Mouse (Mus musculus): ENCODE measurements around the gene Scaf4. TPM values are rescaled to one million over a fixed set of nuclear protein-coding genes. Genes with fewer than 3 reads are reported as not detected.

Gene Scaf4
- polyA plus RNA-seq, 1 experiment from 2014 or later: 17.5 TPM

- WGBS: 86% methylated on average over 6 of the region's 6 CpGs
- H3K4me3 ChIP-seq (ENCODE audit: control insufficient read depth in 1 of 2, insufficient read depth in 1 of 2, low read depth in 1 of 2, low read length in 2 of 2): no peak overlapping the region
- H3K36me3 ChIP-seq (ENCODE audit: control insufficient read depth, insufficient read depth, low read length): no peaks in the 10 kb centered on the region
- H3K27me3 ChIP-seq (ENCODE audit: control insufficient read depth, insufficient read depth, low read length): no peaks in the 10 kb centered on the region
- no peak for ATAC-seq (ENCODE audit: insufficient number of reproducible peaks, insufficient read depth, low FRiP score, low read depth)
- H3K4me1 ChIP-seq (ENCODE audit: control insufficient read depth in 2 of 2, insufficient read depth in 2 of 2, low read length in 2 of 2): 0 out of 4 replicates have a peak, but pooled peaks cover 0 to 2% of the 10 kb centered on the region in 2 experiments
- no peak overlapping the region for H3K4me2 ChIP-seq (ENCODE audit: low read length)
- no peak overlapping the region for H3K9ac ChIP-seq (ENCODE audit: low read length)
- no peak overlapping the region for H3K27ac ChIP-seq (replicated peaks in 1 of 2; ENCODE audit: control insufficient read depth in 1 of 2, insufficient read depth in 1 of 2, low read depth in 2 of 2, low read length in 2 of 2)
- no peaks in the 10 kb centered on the region for H3K9me3 ChIP-seq (ENCODE audit: control insufficient read depth, low read length)
Measured at GRCm38 (mm10) chr16:90184135-90184534, 100.2 kb downstream of the Scaf4 start.

- Histone ChIP-seq H3K4me1 (ENCODE audit: control insufficient read depth in 2 of 2, insufficient read depth in 2 of 2, low read length in 2 of 2) (peaks cover 0 to 5% of the 10 kb centered on the region in 2 experiments; a peak in 1 of 4 replicates), H3K9me3 (ENCODE audit: control insufficient read depth, low read length) (no peaks in the 10 kb centered on the region), H3K9ac (ENCODE audit: low read length) (no peak overlapping the region), H3K4me3 (ENCODE audit: control insufficient read depth in 1 of 2, insufficient read depth in 1 of 2, low read depth in 1 of 2, low read length in 2 of 2) (no peak overlapping the region), H3K27ac (replicated peaks in 1 of 2; ENCODE audit: control insufficient read depth in 1 of 2, insufficient read depth in 1 of 2, low read depth in 2 of 2, low read length in 2 of 2) (no peak overlapping the region), H3K4me2 (ENCODE audit: low read length) (no peak overlapping the region), H3K27me3 (ENCODE audit: control insufficient read depth, insufficient read depth, low read length) (no peaks in the 10 kb centered on the region), H3K36me3 (ENCODE audit: control insufficient read depth, insufficient read depth, low read length) (no peaks in the 10 kb centered on the region)
- 83% methylated on average over 8 of the region's 8 CpGs for WGBS
- no peak for ATAC-seq (ENCODE audit: insufficient number of reproducible peaks, insufficient read depth, low FRiP score, low read depth)
Measured at GRCm38 (mm10) chr16:90181673-90182072, 102.6 kb downstream of the Scaf4 start.

- Histone ChIP-seq H3K9me3 (ENCODE audit: control insufficient read depth, low read length) (no peaks in the 10 kb centered on the region), H3K9ac (ENCODE audit: low read length) (no peak overlapping the region), H3K4me2 (ENCODE audit: low read length) (no peak overlapping the region), H3K27me3 (ENCODE audit: control insufficient read depth, insufficient read depth, low read length) (no peaks in the 10 kb centered on the region), H3K36me3 (ENCODE audit: control insufficient read depth, insufficient read depth, low read length) (no peaks in the 10 kb centered on the region), H3K4me3 (ENCODE audit: control insufficient read depth in 1 of 2, insufficient read depth in 1 of 2, low read depth in 1 of 2, low read length in 2 of 2) (no peak overlapping the region), H3K4me1 (ENCODE audit: control insufficient read depth in 2 of 2, insufficient read depth in 2 of 2, low read length in 2 of 2) (peaks cover 0 to 10% of the 10 kb centered on the region in 2 experiments; a peak in 1 of 4 replicates), H3K27ac (replicated peaks in 1 of 2; ENCODE audit: control insufficient read depth in 1 of 2, insufficient read depth in 1 of 2, low read depth in 2 of 2, low read length in 2 of 2) (no peak overlapping the region)
- WGBS: 76% methylated on average over 6 of the region's 6 CpGs
- no peak for ATAC-seq (ENCODE audit: insufficient number of reproducible peaks, insufficient read depth, low FRiP score, low read depth)
Measured at GRCm38 (mm10) chr16:90180975-90181374, 103.3 kb downstream of the Scaf4 start.

DNA sequence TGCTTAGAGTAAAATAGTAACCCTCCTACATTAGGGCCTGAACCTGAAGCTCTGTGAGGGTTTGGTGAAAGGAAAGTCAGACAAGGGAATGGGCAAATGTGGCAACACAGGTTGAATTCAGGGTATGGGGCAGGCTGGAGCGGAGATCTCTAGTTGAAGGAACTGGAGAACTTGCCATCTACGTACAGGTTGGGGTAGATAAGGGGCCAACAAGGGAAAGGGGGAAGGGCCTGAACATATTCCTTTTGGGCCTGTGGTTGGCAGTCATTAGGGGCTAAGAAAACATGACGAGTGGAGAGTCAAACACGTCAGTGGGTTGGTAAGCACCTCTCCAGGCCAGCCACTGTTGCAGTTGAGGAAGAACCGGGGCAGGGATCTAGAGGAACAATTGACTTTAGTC lies 104.4 kb downstream of the Scaf4 start:
- H3K36me3 ChIP-seq (ENCODE audit: control insufficient read depth, insufficient read depth, low read length): no peaks in the 10 kb centered on the region
- no peak overlapping the region for H3K4me3 ChIP-seq (ENCODE audit: control insufficient read depth in 1 of 2, insufficient read depth in 1 of 2, low read depth in 1 of 2, low read length in 2 of 2)
- H3K4me2 ChIP-seq (ENCODE audit: low read length): no peak overlapping the region
- peaks cover 0 to 10% of the 10 kb centered on the region in 2 experiments; a peak in 1 of 4 replicates for H3K4me1 ChIP-seq (ENCODE audit: control insufficient read depth in 2 of 2, insufficient read depth in 2 of 2, low read length in 2 of 2)
- H3K9ac ChIP-seq (ENCODE audit: low read length): no peak overlapping the region
- H3K9me3 ChIP-seq (ENCODE audit: control insufficient read depth, low read length): no peaks in the 10 kb centered on the region
- WGBS: 80% methylated on average over 5 of the region's 5 CpGs
- ATAC-seq (ENCODE audit: insufficient number of reproducible peaks, insufficient read depth, low FRiP score, low read depth): no peak
- no peak overlapping the region for H3K27ac ChIP-seq (replicated peaks in 1 of 2; ENCODE audit: control insufficient read depth in 1 of 2, insufficient read depth in 1 of 2, low read depth in 2 of 2, low read length in 2 of 2)
- H3K27me3 ChIP-seq (ENCODE audit: control insufficient read depth, insufficient read depth, low read length): no peaks in the 10 kb centered on the region

DNA sequence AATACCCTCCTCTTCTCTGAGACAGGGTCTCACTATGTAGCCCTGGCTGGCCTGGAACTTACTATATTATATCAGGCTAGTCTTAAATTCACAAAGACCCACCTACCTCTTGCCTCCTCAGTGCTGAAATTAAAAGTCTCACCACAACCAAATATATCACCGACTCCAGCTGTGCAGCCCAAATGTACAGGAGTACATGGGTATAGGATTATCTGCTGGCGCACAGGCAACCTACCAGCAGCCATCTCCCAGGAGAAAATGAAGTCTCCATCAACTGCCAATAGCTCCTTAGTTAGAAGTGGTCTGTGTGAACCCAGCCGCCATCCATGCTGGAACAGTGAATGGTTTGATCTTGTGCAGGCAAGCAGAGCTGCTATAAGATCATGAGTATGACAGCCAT lies 105.9 kb downstream of the Scaf4 start:
- 89% methylated on average over 3 of the region's 3 CpGs for WGBS
- H3K9ac ChIP-seq (ENCODE audit: low read length): no peak overlapping the region
- H3K9me3 ChIP-seq (ENCODE audit: control insufficient read depth, low read length): no peaks in the 10 kb centered on the region
- H3K27me3 ChIP-seq (ENCODE audit: control insufficient read depth, insufficient read depth, low read length): no peaks in the 10 kb centered on the region
- H3K4me3 ChIP-seq (ENCODE audit: control insufficient read depth in 1 of 2, insufficient read depth in 1 of 2, low read depth in 1 of 2, low read length in 2 of 2): no peak overlapping the region
- peaks cover 0 to 10% of the 10 kb centered on the region in 2 experiments; a peak in 1 of 4 replicates for H3K4me1 ChIP-seq (ENCODE audit: control insufficient read depth in 2 of 2, insufficient read depth in 2 of 2, low read length in 2 of 2)
- no peak for ATAC-seq (ENCODE audit: insufficient number of reproducible peaks, insufficient read depth, low FRiP score, low read depth)
- H3K27ac ChIP-seq (replicated peaks in 1 of 2; ENCODE audit: control insufficient read depth in 1 of 2, insufficient read depth in 1 of 2, low read depth in 2 of 2, low read length in 2 of 2): no peak overlapping the region
- H3K4me2 ChIP-seq (ENCODE audit: low read length): no peak overlapping the region
- H3K36me3 ChIP-seq (ENCODE audit: control insufficient read depth, insufficient read depth, low read length): no peaks in the 10 kb centered on the region

DNA sequence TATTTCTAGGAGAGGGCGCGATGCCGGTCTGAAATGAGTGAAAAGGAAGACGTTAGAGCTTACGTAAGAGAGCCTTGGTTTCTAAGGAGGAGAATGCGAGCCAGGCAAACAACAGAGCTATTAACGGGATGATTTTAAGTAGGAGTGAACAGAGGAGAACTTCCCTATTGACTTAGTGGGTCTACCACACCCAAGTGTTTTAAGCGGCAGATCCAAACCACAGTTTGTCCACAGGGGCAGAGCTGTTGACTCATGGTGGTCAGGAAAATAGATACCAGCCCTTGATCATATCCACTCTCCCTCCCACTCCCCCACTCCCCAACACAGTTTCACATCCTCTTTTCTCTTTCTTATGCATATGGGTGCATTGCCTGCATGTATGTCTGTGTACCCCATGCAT lies 106.9 kb downstream of the Scaf4 start:
- Histone ChIP-seq H3K4me1 (ENCODE audit: control insufficient read depth in 2 of 2, insufficient read depth in 2 of 2, low read length in 2 of 2) (peaks cover 0 to 10% of the 10 kb centered on the region in 2 experiments; a peak in 1 of 4 replicates), H3K9ac (ENCODE audit: low read length) (no peak overlapping the region), H3K9me3 (ENCODE audit: control insufficient read depth, low read length) (no peaks in the 10 kb centered on the region), H3K36me3 (ENCODE audit: control insufficient read depth, insufficient read depth, low read length) (no peaks in the 10 kb centered on the region), H3K4me3 (ENCODE audit: control insufficient read depth in 1 of 2, insufficient read depth in 1 of 2, low read depth in 1 of 2, low read length in 2 of 2) (no peak overlapping the region), H3K4me2 (ENCODE audit: low read length) (no peak overlapping the region), H3K27me3 (ENCODE audit: control insufficient read depth, insufficient read depth, low read length) (no peaks in the 10 kb centered on the region), H3K27ac (replicated peaks in 1 of 2; ENCODE audit: control insufficient read depth in 1 of 2, insufficient read depth in 1 of 2, low read depth in 2 of 2, low read length in 2 of 2) (no peak overlapping the region)
- no peak for ATAC-seq (ENCODE audit: insufficient number of reproducible peaks, insufficient read depth, low FRiP score, low read depth)
- WGBS: 80% methylated on average over 8 of the region's 8 CpGs

GRCm38 (mm10) chr16:90176472-90176871 lies 107.8 kb downstream of the Scaf4 start:
- H3K27ac ChIP-seq (replicated peaks in 1 of 2; ENCODE audit: control insufficient read depth in 1 of 2, insufficient read depth in 1 of 2, low read depth in 2 of 2, low read length in 2 of 2): no peak overlapping the region
- H3K9ac ChIP-seq (ENCODE audit: low read length): no peak overlapping the region
- ATAC-seq (ENCODE audit: insufficient number of reproducible peaks, insufficient read depth, low FRiP score, low read depth): no peak
- H3K9me3 ChIP-seq (ENCODE audit: control insufficient read depth, low read length): no peaks in the 10 kb centered on the region
- H3K4me2 ChIP-seq (ENCODE audit: low read length): 0 out of 2 replicates have a peak overlapping the region, but pooled peaks have one; percentile 9
- H3K4me3 ChIP-seq (ENCODE audit: control insufficient read depth in 1 of 2, insufficient read depth in 1 of 2, low read depth in 1 of 2, low read length in 2 of 2): no peak overlapping the region
- peaks cover 0 to 10% of the 10 kb centered on the region in 2 experiments; a peak in 1 of 4 replicates for H3K4me1 ChIP-seq (ENCODE audit: control insufficient read depth in 2 of 2, insufficient read depth in 2 of 2, low read length in 2 of 2)
- H3K36me3 ChIP-seq (ENCODE audit: control insufficient read depth, insufficient read depth, low read length): no peaks in the 10 kb centered on the region
- H3K27me3 ChIP-seq (ENCODE audit: control insufficient read depth, insufficient read depth, low read length): no peaks in the 10 kb centered on the region
- 39% methylated on average over 10 of the region's 10 CpGs for WGBS

All from heart, embryonic 14.5 days (tissue).